Mouse (Mus musculus): ENCODE data around the gene Basp1.
"Not testable (repeated sequence)": the region's sequence is repeated elsewhere in the genome, so short reads cannot be mapped to it uniquely, and the experiment has no call there.

Basp1 gene

DNA sequence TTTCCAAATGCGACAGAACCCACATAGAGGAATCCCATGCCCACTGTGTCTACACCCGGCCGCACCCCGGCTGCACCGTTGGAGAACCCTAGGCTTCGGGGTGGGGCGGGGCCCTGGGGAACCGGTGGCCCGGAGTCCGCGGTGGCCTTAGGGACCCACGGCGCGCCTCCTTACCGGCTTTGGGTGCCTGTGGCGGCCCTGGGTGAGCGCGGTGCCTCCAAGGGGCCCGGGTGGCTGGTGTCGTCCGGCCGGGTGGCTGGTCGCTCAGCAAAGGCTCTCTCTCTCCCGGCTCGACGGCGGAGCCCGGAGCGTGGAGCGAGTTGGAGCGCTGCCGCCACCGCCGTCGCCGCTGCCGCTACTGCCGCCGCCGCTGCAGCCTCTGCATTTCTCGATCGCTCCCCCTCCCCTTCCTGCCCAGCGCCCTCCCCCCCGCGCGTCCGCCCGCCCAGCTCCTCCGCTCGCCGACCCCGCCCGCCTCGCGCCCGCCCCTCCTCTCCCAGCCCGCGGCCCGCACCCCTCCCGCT lies at the start of gene Basp1:
Gene Basp1, minus strand, starts transcription at position 387 of the 524 bp plus-strand sequence.
- peak; percentile 88 for DNase-seq

DNA sequence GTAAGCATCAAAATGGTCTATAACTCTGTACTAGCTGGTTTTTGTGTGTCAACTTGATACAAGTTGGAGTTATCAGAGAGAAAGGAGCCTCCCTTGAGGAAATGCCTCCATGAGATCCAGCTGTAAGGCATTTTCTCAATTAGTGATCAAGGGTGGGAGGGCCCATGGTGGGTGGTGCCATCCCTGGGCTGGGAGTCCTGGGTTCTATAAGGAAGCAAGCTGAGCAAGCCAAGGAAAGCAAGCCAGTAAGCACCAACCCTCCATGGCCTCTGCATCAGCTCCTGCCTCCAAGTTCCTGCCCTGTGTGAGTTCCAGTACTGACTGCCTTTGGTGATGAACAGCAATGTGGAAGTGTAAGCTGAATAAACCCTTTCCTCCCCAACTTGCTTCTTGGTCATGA lies 49.5 kb upstream of the Basp1 start:
- not testable (repeated sequence) for DNase-seq

DNA sequence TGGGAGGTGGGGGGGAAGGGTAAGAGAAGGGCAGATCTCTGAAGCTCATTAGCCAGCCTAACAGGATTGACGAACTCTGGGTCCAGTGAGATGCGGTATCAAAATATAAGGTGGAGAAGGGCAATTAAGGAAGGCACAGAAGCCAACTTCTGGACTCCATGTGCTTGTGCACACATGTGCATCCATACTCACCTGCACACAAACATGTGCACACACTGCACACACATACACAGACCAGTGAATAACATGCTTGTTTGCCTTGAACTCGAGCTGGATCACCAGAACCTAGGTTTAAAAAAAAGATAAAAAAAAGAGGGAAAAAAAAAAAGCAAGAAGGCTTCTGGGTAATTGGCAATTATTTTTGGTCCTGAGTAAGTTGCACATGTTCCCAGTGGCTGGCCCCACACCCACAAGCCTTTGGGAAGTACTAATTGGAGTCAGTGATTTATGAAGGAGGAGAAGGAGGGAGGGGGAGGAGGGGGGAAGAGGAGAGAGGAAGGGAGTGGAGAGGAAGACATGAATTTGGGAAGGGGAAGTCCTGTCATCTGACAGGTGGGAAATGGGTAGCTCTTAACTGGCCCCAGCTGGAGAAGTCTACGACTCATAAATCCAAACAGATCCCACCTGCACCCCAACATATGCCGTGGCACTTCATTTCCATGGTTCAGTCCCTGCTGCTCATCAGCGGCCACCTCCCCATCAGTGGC lies 48.6 kb upstream of the Basp1 start:
- DNase-seq, result no peak

DNA sequence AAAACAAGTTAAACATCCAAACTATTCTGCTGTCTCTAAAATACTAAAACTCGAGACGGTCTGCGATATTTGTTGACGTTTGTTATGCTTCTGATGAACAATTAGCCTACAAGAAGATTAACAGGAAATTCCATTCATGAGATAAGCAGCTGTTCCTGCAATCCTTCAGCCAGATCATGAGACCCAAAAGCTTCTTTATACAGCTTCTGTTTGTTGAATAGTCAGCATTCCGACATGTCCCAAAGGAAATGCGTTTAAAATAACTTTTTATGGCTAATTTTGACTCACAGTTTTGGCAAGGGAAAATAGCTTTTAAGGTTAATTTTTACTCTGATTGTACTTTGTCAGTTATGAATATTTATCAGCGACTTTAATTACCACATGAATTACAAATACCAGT lies 46.3 kb upstream of the Basp1 start:
- no peak for DNase-seq

DNA sequence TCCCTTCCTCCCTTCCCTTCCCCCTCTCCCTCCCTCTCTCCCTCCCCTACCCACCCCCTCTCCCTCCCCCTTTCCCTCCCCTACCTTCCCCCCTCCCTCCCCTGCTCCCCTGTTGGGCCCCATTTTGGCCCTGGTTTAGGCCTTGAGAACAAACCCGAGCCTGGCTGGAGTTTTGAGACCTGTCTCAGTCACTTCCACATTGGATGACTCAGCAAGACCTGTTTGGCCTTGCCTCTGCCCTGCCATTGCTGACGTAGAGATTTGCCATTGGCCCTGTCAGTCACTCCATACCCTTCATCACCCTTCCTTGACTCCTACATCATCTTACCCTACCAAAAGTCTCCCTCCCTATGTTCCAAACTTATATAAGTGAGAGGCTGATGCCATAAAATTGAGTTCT lies 43.9 kb upstream of the Basp1 start:
- DNase-seq, result no peak

DNA sequence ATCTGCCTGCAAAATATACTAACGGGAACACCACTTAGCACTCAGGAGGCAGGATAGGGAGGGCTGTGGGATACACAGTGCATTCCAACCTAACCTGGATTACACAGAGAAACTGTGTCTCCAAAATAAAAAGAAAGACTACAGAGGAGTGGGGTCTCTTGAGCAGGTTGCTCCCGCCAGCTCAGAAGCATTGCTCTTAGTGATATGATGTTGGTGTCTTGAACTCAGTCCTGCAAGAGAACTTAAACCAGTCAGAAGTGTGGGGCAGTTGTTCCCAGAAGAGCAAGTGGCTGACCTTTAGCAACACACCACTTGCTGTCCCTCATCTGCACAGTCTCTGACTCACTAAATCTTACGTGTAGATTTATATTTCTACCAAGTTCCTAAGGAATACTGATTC lies 40.0 kb upstream of the Basp1 start:
- no peak for DNase-seq

DNA sequence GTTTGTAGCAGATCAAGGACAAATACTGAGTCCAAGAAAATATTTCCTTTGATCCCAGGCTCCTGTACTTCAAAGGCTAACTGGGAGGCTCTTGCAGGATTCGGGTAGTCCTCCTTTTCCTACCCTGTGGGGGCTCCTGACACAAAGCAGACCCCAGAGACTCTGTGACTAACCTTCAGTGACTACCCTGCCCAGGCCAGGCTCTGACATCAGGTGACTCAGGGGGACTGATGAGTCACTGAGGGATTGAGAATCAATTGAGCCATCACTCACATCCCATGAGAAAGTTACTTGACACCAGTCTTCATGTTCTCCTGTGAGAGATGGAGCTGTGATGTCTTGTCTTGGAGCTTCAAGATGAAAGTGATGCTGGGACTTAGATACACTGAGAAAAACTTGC lies 35.8 kb upstream of the Basp1 start:
- DNase-seq, result no peak

DNA sequence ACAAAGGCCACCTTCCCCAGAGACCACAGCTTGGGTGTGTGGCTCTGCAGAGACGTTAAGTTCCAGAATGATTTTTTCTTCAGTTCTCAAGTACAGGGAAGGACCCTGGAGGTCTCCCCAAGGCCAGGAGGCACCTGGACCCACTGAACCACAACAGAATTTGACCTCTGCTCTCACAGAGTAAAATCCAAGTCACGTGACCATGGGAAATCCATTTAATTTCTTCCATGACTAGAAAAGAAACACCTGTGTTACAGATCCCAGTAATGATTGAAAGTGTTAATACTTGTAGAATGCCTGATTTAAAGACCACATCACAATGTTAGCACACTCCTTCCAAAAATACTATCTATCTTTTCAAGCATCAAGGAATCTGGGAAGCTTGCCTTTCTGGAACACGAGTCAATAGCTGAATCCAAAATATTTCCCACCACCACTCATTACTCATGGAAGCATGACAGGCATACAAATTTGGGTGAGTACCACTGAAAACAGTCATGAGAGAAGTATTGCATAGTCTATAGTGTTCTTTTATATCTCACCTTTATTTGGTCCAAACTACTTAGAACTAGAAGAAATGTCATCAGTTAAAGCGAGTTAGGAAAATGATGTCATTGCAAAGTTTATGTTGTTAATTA lies 35.3 kb upstream of the Basp1 start:
- DNase-seq, result no peak

DNA sequence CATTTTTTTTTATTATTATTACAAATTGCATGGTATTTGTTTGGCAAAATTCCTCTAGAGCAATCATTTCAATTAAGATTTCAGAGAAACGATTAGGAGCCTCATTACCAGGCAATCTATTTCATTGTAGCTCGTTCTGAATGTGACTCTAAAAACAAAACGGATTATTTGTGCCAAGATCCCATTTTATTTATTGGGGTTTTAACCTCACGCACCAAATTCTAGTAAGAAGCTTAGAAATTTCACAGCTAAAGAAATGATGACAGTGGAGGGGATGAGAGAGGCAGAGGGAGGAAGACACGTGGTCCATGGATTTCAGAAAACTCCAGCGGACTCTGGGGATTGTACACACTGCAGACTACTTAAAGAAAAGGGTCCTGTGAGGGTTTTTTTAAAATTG lies 33.6 kb upstream of the Basp1 start:
- DNase-seq, result no peak

DNA sequence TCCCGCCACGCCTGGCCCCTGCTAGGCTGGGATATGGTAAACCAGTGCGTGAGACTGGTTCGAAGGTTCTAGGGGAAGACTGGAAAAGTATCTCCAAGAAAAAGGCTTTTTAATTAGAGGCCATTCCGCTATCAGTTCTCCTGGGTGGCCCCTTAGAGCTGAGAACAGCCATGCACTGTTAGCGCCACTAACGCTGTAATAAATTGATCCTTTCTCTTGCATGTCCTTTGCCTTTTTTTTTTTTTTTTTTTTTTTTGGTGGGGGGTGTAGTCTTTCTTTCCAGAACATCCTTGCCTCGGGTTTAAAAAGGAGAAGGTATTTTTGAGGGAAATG lies 32.6 kb upstream of the Basp1 start:
- no peak for DNase-seq

DNA sequence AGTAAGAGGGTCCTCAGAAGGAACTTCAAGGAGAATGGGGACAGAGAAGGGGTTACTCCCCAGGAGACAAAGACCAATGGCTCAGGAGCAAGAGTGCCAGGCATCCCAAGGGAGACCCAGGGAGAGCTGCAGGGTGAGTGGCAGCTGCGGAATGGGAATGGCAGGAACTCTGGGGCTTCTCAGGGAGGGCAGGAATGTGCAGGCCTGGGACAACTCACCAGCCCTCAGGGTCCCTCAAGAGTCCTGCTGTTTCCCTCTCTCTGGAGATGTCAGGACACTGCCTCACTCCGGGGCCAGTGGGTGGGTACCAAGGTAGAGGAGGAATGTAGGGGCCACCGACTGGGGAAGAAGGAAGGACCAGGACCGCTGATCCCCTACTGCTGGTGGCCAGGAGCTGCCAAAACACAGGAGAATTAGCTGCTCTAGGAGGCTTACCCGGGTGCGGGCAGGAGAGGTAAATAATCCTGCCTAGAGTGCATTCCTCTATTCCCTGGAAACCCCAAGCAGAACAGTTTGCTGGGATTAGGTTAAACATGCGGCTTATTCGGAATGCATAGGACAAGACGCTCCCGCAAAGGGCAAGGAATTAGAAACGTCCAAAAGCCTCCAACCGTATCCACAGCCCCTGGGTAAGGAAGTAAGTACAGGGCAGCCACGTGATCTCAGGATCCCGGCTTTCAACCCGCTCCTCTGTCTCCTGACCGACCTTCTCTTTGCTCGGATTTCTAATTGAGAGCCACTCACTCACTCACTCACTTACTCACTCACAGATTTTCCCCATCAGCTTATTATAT lies 32.0 kb upstream of the Basp1 start:
- no peak for DNase-seq

DNA sequence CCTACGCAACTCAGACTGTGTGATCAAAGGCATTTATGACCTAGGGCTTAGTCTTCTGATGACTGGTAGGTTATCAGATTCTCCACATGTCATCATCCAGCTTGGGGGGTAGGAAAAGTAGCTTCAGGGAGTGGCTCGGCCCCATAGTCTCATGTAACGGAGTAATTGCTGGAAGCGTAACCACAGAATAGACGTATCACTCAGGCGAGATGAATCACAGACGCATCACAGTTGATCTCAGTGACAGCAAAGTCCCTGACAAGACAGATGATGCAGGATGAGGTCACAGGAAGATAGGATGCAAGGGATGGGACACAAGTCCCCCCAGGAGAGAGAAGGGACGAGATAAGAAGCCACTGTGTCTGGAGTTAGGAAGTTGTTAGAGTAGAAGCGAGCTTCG lies 30.6 kb upstream of the Basp1 start:
- DNase-seq, result no peak

DNA sequence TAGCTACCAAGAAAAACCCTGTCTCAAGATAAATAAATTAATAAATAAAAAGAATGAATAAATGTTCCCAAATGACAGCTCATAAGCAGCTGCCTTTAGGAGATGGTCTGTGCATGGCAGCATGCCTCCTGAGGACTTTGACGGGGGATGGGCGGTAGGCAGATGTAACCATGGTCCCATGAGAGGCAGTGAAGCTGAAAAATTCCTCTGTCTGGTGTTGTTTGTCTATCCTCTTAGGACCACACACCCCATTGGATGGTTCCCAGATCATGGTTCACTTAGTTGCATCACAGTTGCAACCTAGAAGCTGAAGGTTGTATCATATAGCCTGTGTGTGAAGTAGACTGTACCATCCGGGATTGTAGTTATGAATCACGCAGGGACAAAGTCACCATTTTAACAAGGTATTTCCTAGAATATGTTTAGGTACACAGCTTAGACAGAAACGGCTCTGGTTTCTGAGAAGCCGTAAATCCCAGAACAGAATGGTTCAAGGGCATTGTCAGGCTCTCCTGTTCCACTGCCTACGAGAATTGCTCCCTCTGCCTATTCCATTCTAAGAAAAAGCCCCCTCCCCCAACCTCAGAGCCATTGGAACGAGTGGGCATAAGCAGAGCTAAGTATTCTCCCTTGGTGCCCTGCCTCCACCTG lies 29.7 kb upstream of the Basp1 start:
- no peak for DNase-seq

DNA sequence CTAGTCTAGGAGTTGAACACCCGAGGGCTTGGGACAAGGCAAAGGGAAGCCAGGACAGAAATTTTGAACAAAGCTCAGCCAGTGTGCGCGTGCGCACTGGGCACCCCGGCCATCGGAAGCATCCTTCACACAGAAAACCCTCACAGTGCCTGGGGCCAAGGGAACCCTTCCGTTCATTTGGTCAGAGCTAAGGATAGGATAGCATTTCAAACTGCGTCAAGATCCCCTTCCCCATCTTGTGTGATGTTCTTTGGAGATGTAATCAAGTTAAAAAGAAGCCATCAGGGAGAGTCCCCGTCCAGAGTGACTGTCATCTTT lies 28.3 kb upstream of the Basp1 start:
- no peak for DNase-seq

DNA sequence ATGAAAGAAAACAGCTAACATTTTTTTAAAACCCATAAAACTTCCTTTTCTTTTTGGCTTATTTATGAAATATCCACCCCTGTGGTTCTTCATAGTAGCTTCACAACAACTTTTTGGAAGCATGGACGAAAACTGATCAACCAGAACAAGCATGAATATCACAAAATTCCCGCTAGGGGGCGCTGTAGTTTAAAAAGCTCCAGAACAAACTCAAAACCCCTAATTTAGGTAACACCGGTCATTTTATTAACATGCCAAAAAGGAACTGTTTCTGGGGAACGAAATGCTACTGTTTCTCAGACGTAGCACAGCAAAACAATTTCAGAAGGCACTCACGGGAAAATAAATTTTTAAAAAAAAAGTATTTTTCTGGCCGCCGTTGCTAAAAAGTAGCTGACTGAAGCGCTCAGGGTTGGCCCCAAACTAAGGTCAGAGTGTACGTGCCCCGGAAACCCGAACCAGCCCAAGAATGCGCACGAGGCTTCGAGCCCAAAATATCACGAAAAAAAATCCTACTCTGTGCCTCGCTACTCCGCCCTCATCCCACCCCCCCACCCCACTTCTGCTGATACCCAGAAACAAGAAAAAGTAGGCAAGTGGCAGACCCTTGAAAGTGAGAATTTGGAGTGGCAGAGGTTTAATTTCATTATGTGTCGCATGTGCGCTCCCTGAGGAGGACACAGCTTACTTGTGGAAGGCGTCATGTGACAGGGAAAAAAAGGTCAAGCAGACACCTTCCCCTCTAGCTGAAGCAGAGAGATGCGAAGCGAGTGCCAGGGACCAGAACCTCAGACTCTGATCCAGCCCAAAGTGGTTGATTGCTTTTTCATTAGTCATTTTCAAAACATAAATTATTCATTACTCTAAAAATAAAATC lies 27.7 kb upstream of the Basp1 start:
- peak; percentile 60 for DNase-seq

DNA sequence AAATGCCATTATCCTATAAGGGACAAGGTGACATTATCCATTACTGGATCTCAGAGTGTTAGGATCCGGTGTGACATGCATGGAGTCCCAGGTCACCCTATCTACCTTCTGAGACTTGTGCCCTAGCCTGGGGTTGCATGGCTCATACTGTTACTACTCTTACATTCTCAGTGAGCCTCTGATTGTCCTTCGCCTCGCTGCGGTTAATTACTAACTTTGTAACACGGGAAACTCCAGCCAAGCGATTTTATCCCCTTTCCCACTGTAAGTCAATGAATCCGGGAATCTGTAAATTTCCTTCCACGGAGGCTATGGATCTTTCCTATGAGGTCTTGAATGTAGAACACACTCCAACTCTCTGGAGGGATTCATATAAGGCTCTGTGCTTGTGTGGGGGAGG lies 26.8 kb upstream of the Basp1 start:
- DNase-seq, result no peak

DNA sequence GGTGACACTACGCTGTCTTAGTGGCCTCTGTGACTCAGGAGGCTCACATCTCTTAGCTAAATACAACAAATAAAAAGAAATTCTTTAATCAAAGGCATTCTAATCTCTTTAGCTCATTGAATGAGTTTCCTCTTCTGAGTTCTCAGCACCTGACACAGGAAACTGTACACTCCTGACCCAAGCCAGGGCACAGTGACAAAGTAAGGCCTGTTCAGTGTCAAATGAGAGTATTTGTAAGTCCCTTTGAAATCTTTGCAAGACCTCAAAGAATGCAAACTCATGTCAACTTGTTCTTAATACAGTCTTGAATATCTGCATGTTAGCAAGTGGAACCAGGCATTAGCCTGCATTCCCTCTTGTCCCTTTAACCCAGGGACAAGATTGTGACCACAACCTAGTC lies 18.8 kb upstream of the Basp1 start:
- no peak for DNase-seq

DNA sequence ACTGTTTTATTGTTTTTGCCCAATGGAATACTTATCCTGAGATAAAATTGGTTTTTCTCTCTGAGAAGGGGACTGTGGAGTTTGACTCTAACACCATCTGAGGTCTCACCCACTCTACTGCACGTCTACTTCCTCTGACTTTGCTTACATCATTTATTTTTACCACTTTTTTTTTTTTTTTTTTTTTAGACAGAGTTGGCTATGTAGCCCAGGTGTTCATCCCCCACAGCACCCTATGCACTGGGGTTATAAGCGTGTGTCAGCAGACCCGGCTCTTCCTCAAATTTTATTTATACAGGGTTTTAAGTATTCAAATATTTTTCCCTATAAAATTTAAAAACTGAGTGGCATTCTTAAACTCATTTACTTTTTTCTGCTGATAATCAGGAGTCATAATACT lies 16.6 kb upstream of the Basp1 start:
- no peak for DNase-seq

DNA sequence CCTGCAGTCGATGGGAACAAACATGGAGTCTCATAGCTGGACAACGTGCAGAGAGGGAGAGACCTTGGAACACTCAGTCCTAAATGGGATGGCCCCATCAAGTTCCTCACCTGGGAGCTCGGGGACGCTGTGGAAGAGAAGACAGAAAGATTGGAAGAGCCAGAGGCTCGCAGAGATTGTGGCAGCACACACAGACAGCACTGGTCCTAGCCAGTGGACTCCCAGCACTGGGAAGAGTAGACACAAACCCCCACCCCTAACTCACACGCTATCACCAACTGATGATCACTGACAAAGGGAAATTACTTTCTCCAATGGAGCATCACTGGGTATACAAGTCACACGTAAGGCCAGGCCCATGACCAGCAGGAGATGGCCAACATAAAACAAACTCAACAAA lies 15.4 kb upstream of the Basp1 start:
- DNase-seq, result no peak

DNA sequence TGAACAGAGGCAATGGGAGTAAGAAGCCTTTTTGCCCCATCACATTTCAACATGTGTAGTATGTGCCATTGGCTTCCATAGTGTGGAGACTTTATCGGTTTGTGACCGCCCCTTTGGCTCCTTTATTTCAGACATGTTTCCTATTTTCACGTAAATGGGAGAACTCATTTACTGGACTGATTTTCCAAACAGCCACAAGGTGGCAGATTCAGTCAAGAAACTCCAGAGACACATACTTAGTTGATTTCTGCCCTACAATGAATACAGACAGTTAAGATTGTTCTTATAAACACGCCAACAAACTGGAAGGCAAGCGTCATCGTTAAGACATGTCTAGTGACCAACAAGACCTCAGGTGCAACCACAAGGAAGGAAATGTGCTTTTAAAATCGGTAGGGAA lies 15.0 kb upstream of the Basp1 start:
- DNase-seq, result no peak

DNA sequence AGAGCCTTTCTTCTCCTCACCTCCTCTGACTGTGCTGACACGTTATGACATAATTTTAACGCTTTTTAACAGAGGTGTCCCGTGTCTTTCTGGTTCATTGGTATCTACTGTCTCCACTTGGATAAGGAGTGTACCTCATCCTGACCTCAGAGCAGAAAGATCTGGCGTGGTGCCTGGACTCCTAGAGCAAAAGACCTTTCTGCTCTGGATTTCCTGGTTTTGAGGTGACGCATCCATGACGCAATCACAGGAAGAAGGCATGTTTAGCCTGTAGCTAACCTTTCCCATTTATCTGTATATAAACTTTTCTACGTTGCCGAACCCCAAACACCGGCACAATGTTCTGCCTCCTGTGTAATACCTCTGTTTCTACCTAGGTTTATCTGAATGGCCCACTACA lies 6.7 kb upstream of the Basp1 start:
- no peak for DNase-seq

DNA sequence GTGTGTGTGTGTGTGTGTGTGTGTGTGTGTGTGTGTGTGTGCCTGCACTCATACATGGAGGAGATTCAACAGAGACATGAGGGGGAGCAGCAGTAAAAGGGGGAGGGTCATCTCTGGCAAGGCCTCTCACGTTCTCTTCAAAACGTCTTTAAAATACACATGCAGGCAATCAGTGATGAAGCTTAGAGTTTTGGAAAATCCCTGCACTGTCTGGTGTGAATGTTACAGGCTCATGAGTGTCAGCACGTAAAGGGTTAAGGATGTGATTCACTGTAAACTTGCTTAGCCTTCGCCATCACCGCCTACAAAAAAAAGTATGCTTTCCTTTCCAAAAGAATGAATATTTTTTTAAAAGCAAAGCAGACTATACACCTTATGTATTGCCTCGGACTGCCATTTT lies 2.8 kb upstream of the Basp1 start:
- DNase-seq, result no peak

DNA sequence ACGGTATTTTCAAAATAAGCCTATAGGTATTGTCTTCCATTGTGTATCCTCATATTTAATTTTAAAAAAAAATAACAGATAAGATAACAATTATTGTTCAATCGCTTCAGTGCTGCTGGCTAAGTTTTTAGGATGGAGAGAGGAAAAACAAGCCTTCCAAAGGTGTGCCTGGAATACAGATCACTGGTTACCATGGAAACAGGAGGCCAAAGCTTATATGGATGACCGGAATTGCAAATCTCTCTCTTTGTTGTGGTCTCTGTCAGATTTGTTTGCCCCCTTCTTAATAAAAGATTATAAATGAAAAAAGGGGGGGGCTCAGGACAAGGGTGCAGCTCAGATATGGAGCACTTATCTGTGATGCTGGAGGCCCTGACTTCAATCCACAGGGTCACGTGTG lies 2.4 kb upstream of the Basp1 start:
- no peak for DNase-seq

Measured in right cerebral cortex, postnatal 14 days (tissue).